Mouse (Mus musculus) midbrain, postnatal 0 days (tissue): ENCODE measurements at regions not wholly inside any gene's neighbourhood (a gene's known extent, or its start where the extent isn't known, plus 50 kb on each side); places are given as distances from the start of the nearest gene placed in this dataset.
A peak's percentile ranks its signal among the peaks of the same experiment; 100 is the strongest.

Experiments used
- ATAC-seq: fragments of 200-750 bp; cut with Nextera tagmentation; 2 replicates; pipeline ENCODE4 v1.8.0; 2017; ENCODE audit warnings: moderate number of reproducible peaks, mild to moderate bottlenecking, moderate TSS enrichment, moderate library complexity; ENCODE audit not compliant: low FRiP score
- DNase-seq: peaks from one replicate; pipeline ENCODE4 v3.0.0-alpha.2; 2015; ENCODE audit warnings: low spot score
- H3K27ac ChIP-seq: fragments of 300-500 bp; sonication (generic); 2 replicates; pipeline ENCODE4 v1.5.1; 2014; ENCODE audit warnings: low read depth, mild to moderate bottlenecking, low read length, mixed read lengths
- H3K27me3 ChIP-seq: fragments of 300-500 bp; sonication (generic); 2 replicates; pipeline ENCODE4 v1.6.1; 2014; ENCODE audit warnings: low read length, control low read depth, mixed read lengths; ENCODE audit not compliant: insufficient read depth
- H3K36me3 ChIP-seq: fragments of 300-500 bp; sonication (generic); 2 replicates; pipeline ENCODE4 v1.6.1; 2014; ENCODE audit warnings: low read length, control low read depth, mixed read lengths; ENCODE audit not compliant: insufficient read depth
- H3K4me1 ChIP-seq: fragments of 300-500 bp; sonication (generic); 2 replicates; pipeline ENCODE4 v1.6.1; 2014; ENCODE audit warnings: mild to moderate bottlenecking, control low read depth, antibody characterized with exemption, low read length, mixed read lengths; ENCODE audit not compliant: insufficient read depth
- H3K4me2 ChIP-seq: fragments of 300-500 bp; sonication (generic); 2 replicates; pipeline ENCODE4 v1.6.1; 2014; ENCODE audit warnings: low read depth, mild to moderate bottlenecking, low read length, mixed read lengths; ENCODE audit not compliant: poor library complexity, severe bottlenecking
- H3K4me3 ChIP-seq: fragments of 300-500 bp; sonication (generic); 2 replicates; pipeline ENCODE4 v1.5.1; 2014; ENCODE audit warnings: low read depth, mild to moderate bottlenecking, low read length, moderate library complexity
- H3K9ac ChIP-seq: fragments of 300-500 bp; sonication (generic); replicated peaks from 2 replicates; pipeline ENCODE4 v1.6.1; 2014; ENCODE audit warnings: mild to moderate bottlenecking, low read length, moderate library complexity, mixed read lengths; ENCODE audit not compliant: poor library complexity, severe bottlenecking
- H3K9me3 ChIP-seq: fragments of 300-500 bp; sonication (generic); 2 replicates; pipeline ENCODE4 v1.6.1; 2016; ENCODE audit warnings: low read length, control low read depth
- CTCF ChIP-seq: IDR thresholded peaks from 2 replicates; pipeline ENCODE4 v1.5.1; 2016; ENCODE audit warnings: antibody characterized with exemption, mild to moderate bottlenecking
- WGBS: fragments of 180-500 bp; shearing (Covaris S2); extraction: QIAGEN DNeasy Blood & Tissue Kit; methylation state at CpG from one replicate; pipeline ENCODE4 v1.1.7; 2014; 5-methylcytosine and 5-hydroxymethylcytosine counted together

DNA sequence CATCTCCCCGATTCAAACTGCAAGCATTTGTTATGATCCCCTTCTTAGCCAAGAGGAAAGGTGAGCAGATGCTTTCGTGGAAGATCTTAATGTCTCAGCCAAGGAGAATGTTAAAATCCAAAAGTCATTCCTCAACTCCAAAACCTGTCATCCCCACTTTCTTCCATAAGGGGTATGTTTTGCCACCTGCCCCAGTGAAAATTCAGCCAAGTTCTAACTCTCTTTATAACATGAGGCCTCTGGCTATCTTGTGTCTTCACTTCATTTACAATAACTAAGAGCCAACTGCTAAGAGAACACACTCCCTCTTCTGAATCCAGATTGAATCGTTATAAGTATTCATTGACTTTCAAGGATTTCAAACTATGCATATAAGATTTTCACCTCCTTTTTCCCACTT is 246.7 kb upstream of the Adam34 start:
- ATAC-seq (no peak), DNase-seq (no peak)
- Histone ChIP-seq H3K36me3 (no peaks in the 10 kb centered on the region), H3K4me3 (no peak overlapping the region), H3K27ac (no peak overlapping the region), H3K27me3 (no peaks in the 10 kb centered on the region), H3K4me1 (no peaks in the 10 kb centered on the region), H3K9me3 (no peaks in the 10 kb centered on the region), H3K4me2 (no peak overlapping the region), H3K9ac (no peak overlapping the region)
- no peak for TF ChIP-seq CTCF
- WGBS, result 90% methylated on average over 3 of the region's 3 CpGs

DNA sequence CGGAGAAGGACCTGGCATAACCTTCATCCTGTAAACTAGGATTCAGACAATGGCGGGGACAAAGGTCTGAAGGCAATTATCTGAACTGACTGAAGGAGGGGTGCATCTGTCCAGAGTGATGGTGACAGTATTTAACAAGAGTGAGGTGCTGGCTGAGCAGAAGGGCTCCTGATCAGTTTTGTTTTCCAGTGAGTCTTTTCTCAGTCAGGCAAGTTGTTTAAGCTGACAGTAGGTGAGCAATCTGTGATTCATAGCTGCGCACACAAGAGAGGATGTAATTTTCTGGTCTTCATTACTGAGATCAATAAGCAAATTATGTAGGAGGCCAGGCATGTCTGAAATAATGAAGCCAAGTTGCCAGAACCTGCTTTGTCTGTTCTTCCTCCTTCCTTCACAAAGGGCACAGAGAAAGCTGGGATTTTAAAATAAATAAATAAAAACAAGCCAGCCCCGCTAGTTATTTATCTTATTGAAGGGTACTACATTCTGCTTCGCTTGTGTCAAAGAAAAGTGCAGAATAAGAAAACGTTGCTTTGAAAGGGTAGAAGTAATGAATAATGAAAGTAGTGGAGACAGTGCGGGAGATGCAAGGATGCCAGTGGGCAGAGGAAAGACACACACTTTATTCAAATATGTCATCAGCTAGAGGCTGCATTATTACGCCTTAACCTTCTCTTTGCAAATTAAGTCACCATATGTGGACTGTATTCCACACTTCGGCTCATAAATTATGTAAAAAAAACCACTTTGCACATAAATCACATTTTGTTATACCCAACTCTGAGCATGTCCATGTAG is 239.6 kb upstream of the Adam34 start:
- Histone ChIP-seq H3K27me3 (no peaks in the 10 kb centered on the region), H3K27ac (no peak overlapping the region), H3K9me3 (no peaks in the 10 kb centered on the region), H3K4me2 (peak overlapping the region; percentile 21), H3K36me3 (no peaks in the 10 kb centered on the region), H3K9ac (no peak overlapping the region), H3K4me1 (no peaks in the 10 kb centered on the region), H3K4me3 (no peak overlapping the region)
- DNase-seq, result peak; percentile 5
- TF ChIP-seq CTCF, result no peak
- 42% methylated on average over 9 of the region's 9 CpGs for WGBS
- ATAC-seq, result no peak

GRCm38 (mm10) chr8:43948807-43949206 is 239.0 kb upstream of the Adam34 start:
- H3K9me3 ChIP-seq, result no peaks in the 10 kb centered on the region
- no peak for ATAC-seq
- DNase-seq, result no peak
- peak overlapping the region; percentile 21 for H3K4me2 ChIP-seq
- no peak overlapping the region for H3K27ac ChIP-seq
- TF ChIP-seq CTCF, result no peak
- no peaks in the 10 kb centered on the region for H3K27me3 ChIP-seq
- no peaks in the 10 kb centered on the region for H3K4me1 ChIP-seq
- WGBS, result 27% methylated on average over 6 of the region's 6 CpGs
- H3K9ac ChIP-seq, result no peak overlapping the region
- no peak overlapping the region for H3K4me3 ChIP-seq
- no peaks in the 10 kb centered on the region for H3K36me3 ChIP-seq

DNA sequence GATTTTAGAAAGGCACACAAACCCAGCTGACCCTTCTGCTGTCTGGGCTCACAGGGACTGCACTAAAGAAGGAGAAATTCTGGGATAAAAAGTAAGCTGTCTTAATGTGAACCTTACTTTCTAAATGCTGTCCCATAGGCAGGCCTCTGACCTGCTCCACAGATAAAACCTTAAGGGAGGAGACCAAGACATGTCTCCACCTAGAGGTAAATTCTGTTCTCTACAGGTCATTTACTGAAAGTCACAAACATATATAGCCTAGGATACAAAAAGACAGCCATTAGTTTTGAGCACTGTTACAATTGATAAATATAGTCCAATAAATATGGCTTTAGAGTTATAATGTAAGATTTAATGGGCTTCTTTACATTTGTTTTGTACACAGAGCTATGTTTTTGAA is 221.9 kb upstream of the Adam34 start:
- peak; percentile 51 for TF ChIP-seq CTCF
- no peak for DNase-seq
- no peak for ATAC-seq
- Histone ChIP-seq H3K9ac (no peak overlapping the region), H3K36me3 (no peaks in the 10 kb centered on the region), H3K27me3 (no peaks in the 10 kb centered on the region), H3K4me2 (no peak overlapping the region), H3K4me3 (no peak overlapping the region), H3K27ac (no peak overlapping the region), H3K4me1 (no peaks in the 10 kb centered on the region), H3K9me3 (no peaks in the 10 kb centered on the region)

- no peak overlapping the region for H3K9ac ChIP-seq
- no peaks in the 10 kb centered on the region for H3K27me3 ChIP-seq
- H3K9me3 ChIP-seq, result no peaks in the 10 kb centered on the region
- no peak overlapping the region for H3K4me3 ChIP-seq
- H3K4me1 ChIP-seq, result no peaks in the 10 kb centered on the region
- DNase-seq (no peak), ATAC-seq (no peak)
- no peak for TF ChIP-seq CTCF
- H3K4me2 ChIP-seq, result no peak overlapping the region
- no peak overlapping the region for H3K27ac ChIP-seq
- H3K36me3 ChIP-seq, result no peaks in the 10 kb centered on the region
- 81% methylated on average over 3 of the region's 3 CpGs for WGBS
Measured at GRCm38 (mm10) chr8:43922982-43923381, 213.1 kb upstream of the Adam34 start.

GRCm38 (mm10) chr8:43921263-43921662 is 211.4 kb upstream of the Adam34 start:
- no peak overlapping the region for H3K9ac ChIP-seq
- H3K9me3 ChIP-seq, result no peaks in the 10 kb centered on the region
- H3K27me3 ChIP-seq, result no peaks in the 10 kb centered on the region
- WGBS, result 75% methylated on average over 7 of the region's 7 CpGs
- no peak overlapping the region for H3K4me3 ChIP-seq
- H3K4me1 ChIP-seq, result no peaks in the 10 kb centered on the region
- H3K36me3 ChIP-seq, result no peaks in the 10 kb centered on the region
- ATAC-seq, result no peak
- TF ChIP-seq CTCF, result no peak
- H3K4me2 ChIP-seq, result no peak overlapping the region
- DNase-seq, result no peak
- H3K27ac ChIP-seq, result no peak overlapping the region
